Mouse (Mus musculus) forebrain, embryonic 14.5 days (tissue): ENCODE measurements around the gene Ly86. TPM values are rescaled to one million over a fixed set of nuclear protein-coding genes. Genes with fewer than 3 reads are reported as not detected.

ENCODE experiments used
- ATAC-seq: fragments of 200-750 bp; cut with Nextera tagmentation; 2 replicates; pipeline ENCODE4 v1.8.0; 2017; ENCODE audit warnings: mild to moderate bottlenecking, moderate library complexity
- DNase-seq: peaks from one replicate; pipeline ENCODE4 v3.0.0-alpha.2; 2015; ENCODE audit warnings: low spot score
- H3K27ac ChIP-seq: fragments of 300-500 bp; sonication (generic); 2 replicates; pipeline ENCODE4 v1.5.1; 2014; ENCODE audit warnings: low read depth, mild to moderate bottlenecking, control low read depth, low read length, moderate library complexity
- H3K27me3 ChIP-seq: fragments of 300-500 bp; sonication (generic); replicated peaks from 2 replicates; pipeline ENCODE4 v1.6.1; 2014; ENCODE audit warnings: low read length, control low read depth, mixed read lengths; ENCODE audit not compliant: control insufficient read depth, insufficient read depth
- H3K36me3 ChIP-seq: fragments of 300-500 bp; sonication (generic); 2 replicates; pipeline ENCODE4 v1.6.1; 2014; ENCODE audit warnings: low read length, control low read depth; ENCODE audit not compliant: control insufficient read depth, insufficient read depth
- H3K4me1 ChIP-seq: fragments of 300-500 bp; sonication (generic); 2 replicates; pipeline ENCODE4 v1.6.1; 2014; ENCODE audit warnings: antibody characterized with exemption, low read length, control low read depth; ENCODE audit not compliant: control insufficient read depth, insufficient read depth
- H3K4me2 ChIP-seq: fragments of 300-500 bp; sonication (generic); 2 replicates; pipeline ENCODE4 v1.6.1; 2014; ENCODE audit warnings: mild to moderate bottlenecking, control low read depth, low read length
- H3K4me3 ChIP-seq: fragments of 300-500 bp; sonication (generic); 2 replicates; pipeline ENCODE4 v1.5.1; 2014; ENCODE audit warnings: low read depth, low read length, control low read depth
- H3K9ac ChIP-seq: fragments of 300-500 bp; sonication (generic); 2 replicates; pipeline ENCODE4 v1.6.1; 2014; ENCODE audit warnings: mild to moderate bottlenecking, low read length, control low read depth, moderate library complexity
- H3K9me3 ChIP-seq: fragments of 300-500 bp; sonication (generic); replicated peaks from 2 replicates; pipeline ENCODE4 v1.6.1; 2016; ENCODE audit warnings: low read length, control low read depth, mixed read lengths; ENCODE audit not compliant: control insufficient read depth
- WGBS: fragments of 180-500 bp; shearing (Covaris S2); extraction: QIAGEN DNeasy Blood & Tissue Kit; methylation state at CpG from one replicate; pipeline ENCODE4 v1.1.7; 2014; 5-methylcytosine and 5-hydroxymethylcytosine counted together
- polyA plus RNA-seq: library from polyadenylated mRNA; unstranded; fragments of >200 nt; fragmentation: Nextera tagmentation; extraction: Ambion mirVana; gene quantifications from 2 replicates; pipeline ENCODE4 v1.2.1, GENCODE M21; 2014

The Ly86 gene
- polyA plus RNA-seq, 1 experiment from 2014 or later, result 11.2 TPM

GRCm38 (mm10) chr13:37312222-37312928, 32.6 kb upstream of the Ly86 start:
- Histone ChIP-seq H3K36me3 (no peaks in the 10 kb centered on the region), H3K4me2 (peak overlapping the region; percentile 60), H3K9ac (peak overlapping the region; percentile 65), H3K27ac (peak overlapping the region; percentile 92), H3K27me3 (no peaks in the 10 kb centered on the region), H3K9me3 (no peaks in the 10 kb centered on the region), H3K4me3 (peak overlapping the region; percentile 29), H3K4me1 (peaks cover 18% of the 10 kb centered on the region)
- DNase-seq (peak; percentile 98), ATAC-seq (peak; percentile 96)
- WGBS, result 1% methylated on average over 25 of the region's 25 CpGs

DNA sequence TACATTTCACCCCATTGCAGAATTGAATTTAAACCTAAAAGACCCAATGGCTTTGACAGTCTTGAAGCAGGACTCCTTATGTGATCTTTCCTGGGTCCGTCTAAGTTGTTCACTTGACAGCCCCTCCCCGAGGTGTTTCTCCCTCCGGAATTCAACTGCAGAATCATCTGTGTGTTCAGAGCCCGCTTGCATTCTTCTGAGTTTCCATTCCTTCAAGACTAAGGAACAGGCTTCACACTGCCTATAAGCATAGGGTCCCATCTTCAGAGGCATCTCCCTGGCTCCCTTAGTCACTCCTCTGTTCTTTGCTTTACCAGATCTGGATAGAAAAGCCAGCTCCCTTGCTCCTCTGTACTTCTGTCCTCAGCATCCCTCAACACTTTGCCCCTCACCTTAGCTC, 32.1 kb upstream of the Ly86 start:
- Histone ChIP-seq H3K27me3 (no peaks in the 10 kb centered on the region), H3K36me3 (no peaks in the 10 kb centered on the region), H3K4me3 (no peak overlapping the region), H3K4me2 (peak overlapping the region; percentile 60), H3K4me1 (peaks cover 18% of the 10 kb centered on the region), H3K9ac (0 out of 2 replicates have a peak overlapping the region, but pooled peaks have one; percentile 14), H3K9me3 (no peaks in the 10 kb centered on the region), H3K27ac (no peak overlapping the region)
- ATAC-seq (peak; percentile 1; the same call in 1 of the 2 replicates), DNase-seq (no peak)
- WGBS, result 16% methylated on average over 4 of the region's 4 CpGs

- DNase-seq, result peak; percentile 42
- no peaks in the 10 kb centered on the region for H3K4me1 ChIP-seq
- no peak overlapping the region for H3K27ac ChIP-seq
- 92% methylated on average over 3 of the region's 3 CpGs for WGBS
- H3K27me3 ChIP-seq, result no peaks in the 10 kb centered on the region
- no peak overlapping the region for H3K4me3 ChIP-seq
- H3K4me2 ChIP-seq, result no peak overlapping the region
- no peaks in the 10 kb centered on the region for H3K36me3 ChIP-seq
- H3K9me3 ChIP-seq, result no peaks in the 10 kb centered on the region
- no peak overlapping the region for H3K9ac ChIP-seq
- 0 out of 2 replicates have a peak, but pooled peaks have one; percentile 32 for ATAC-seq
Observed at GRCm38 (mm10) chr13:37325504-37325903, 19.5 kb upstream of the Ly86 start.

- Histone ChIP-seq H3K4me3 (no peak overlapping the region), H3K9me3 (no peaks in the 10 kb centered on the region), H3K27me3 (no peaks in the 10 kb centered on the region), H3K4me1 (no peaks in the 10 kb centered on the region), H3K36me3 (no peaks in the 10 kb centered on the region), H3K4me2 (no peak overlapping the region), H3K9ac (no peak overlapping the region), H3K27ac (no peak overlapping the region)
- 66% methylated on average over 8 of the region's 8 CpGs for WGBS
- DNase-seq, result no peak
- ATAC-seq, result no peak
Observed at GRCm38 (mm10) chr13:37329747-37330146, 15.3 kb upstream of the Ly86 start.

DNA sequence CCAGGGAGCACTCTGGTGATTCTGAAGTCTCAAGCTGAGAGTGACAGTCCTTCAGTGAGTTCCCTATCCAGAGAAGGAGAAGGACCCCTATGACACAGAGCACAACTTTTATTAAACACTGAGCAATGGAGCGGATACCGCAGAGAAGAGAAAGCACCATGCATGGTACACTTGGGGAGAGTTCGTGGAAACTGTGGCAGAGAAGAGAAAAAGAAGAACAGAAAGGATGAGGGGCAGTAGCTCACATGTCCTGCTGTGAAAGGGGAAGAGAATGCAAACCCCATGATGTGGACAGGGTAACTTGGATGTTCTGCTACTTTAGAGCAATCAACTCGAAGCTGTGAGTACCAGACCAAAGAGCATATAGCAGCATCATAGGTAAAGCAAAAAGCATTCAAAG, 14.0 kb upstream of the Ly86 start:
- H3K9me3 ChIP-seq, result no peaks in the 10 kb centered on the region
- H3K36me3 ChIP-seq, result no peaks in the 10 kb centered on the region
- no peak overlapping the region for H3K9ac ChIP-seq
- DNase-seq, result no peak
- WGBS, result 77% methylated on average over 4 of the region's 4 CpGs
- no peak overlapping the region for H3K27ac ChIP-seq
- H3K4me1 ChIP-seq, result no peaks in the 10 kb centered on the region
- no peak overlapping the region for H3K4me2 ChIP-seq
- no peaks in the 10 kb centered on the region for H3K27me3 ChIP-seq
- no peak for ATAC-seq
- no peak overlapping the region for H3K4me3 ChIP-seq

DNA sequence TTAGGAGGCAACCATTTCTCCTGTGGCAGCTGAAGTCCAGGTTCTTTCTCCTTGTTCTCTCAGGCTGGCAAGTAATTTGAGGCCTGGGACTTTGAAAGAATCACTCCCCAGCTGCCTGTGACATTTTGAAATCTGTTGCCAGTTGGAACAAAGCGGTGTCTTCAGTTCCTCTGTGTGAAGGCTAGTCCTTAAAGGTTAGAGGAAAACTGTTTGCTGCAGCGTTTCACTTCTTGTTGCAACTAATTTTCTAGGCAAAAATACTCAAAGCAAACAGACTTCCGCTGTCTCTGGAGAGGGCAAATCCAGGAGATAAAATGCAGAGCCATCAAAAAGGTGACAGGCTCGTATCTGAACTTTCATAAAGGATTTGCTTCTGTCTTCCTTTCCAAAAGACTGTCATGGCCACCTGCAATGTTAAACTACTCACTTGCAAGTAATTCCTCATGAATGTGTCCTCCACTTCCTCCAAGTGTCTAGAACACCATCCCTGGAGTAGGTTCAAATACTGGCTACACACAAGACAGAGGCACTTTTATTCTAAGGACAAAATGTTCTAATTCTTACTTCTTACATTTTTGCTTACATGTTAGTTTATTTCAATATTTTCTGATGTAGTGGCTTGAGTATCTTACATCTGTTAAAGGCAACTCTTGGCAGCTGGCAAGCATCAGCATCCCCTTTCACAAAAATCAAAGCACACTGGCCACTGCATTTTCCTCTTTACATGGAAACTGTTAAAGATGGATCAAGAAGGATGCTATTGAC, 12.0 kb upstream of the Ly86 start:
- no peaks in the 10 kb centered on the region for H3K36me3 ChIP-seq
- no peaks in the 10 kb centered on the region for H3K4me1 ChIP-seq
- H3K4me3 ChIP-seq, result no peak overlapping the region
- no peak overlapping the region for H3K4me2 ChIP-seq
- DNase-seq, result no peak
- H3K9me3 ChIP-seq, result no peaks in the 10 kb centered on the region
- 82% methylated on average over 4 of the region's 4 CpGs for WGBS
- no peak overlapping the region for H3K27ac ChIP-seq
- H3K27me3 ChIP-seq, result no peaks in the 10 kb centered on the region
- no peak for ATAC-seq
- H3K9ac ChIP-seq, result no peak overlapping the region

DNA sequence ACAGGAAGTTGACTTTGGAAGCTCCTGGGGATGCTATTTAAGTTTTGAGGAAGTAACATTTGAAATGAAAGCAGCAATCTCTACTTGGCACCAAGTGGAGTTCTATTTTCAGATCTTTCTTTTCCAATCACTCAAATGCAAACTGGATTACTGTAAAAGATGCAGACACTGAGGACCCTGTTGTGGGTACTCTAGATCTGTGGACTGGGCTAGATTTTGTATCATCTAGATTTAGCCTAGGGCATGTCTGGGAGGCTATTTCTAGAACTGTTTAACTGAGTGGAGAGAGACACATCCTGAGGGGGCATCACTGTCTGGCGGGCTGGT, 11.5 kb upstream of the Ly86 start:
- WGBS, result 92% methylated on average over 1 of the region's 1 CpGs

GRCm38 (mm10) chr13:37337269-37337668, 7.7 kb upstream of the Ly86 start:
- no peaks in the 10 kb centered on the region for H3K4me1 ChIP-seq
- no peaks in the 10 kb centered on the region for H3K9me3 ChIP-seq
- H3K36me3 ChIP-seq, result no peaks in the 10 kb centered on the region
- ATAC-seq (no peak), DNase-seq (no peak)
- no peak overlapping the region for H3K9ac ChIP-seq
- H3K4me3 ChIP-seq, result no peak overlapping the region
- H3K4me2 ChIP-seq, result no peak overlapping the region
- no peaks in the 10 kb centered on the region for H3K27me3 ChIP-seq
- WGBS, result 86% methylated on average over 4 of the region's 4 CpGs
- no peak overlapping the region for H3K27ac ChIP-seq

More for the DNA sequence above, 11.5 kb upstream of the Ly86 start:
- H3K27me3 ChIP-seq, result no peaks in the 10 kb centered on the region
- no peak overlapping the region for H3K9ac ChIP-seq
- H3K4me2 ChIP-seq, result no peak overlapping the region
- no peak overlapping the region for H3K27ac ChIP-seq
- no peaks in the 10 kb centered on the region for H3K4me1 ChIP-seq
- DNase-seq (no peak), ATAC-seq (no peak)
- H3K36me3 ChIP-seq, result no peaks in the 10 kb centered on the region
- H3K4me3 ChIP-seq, result no peak overlapping the region
- no peaks in the 10 kb centered on the region for H3K9me3 ChIP-seq

GRCm38 (mm10) chr13:37337871-37338270, 7.1 kb upstream of the Ly86 start:
- Histone ChIP-seq H3K4me3 (no peak overlapping the region), H3K9ac (no peak overlapping the region), H3K4me1 (no peaks in the 10 kb centered on the region), H3K27ac (no peak overlapping the region), H3K4me2 (no peak overlapping the region), H3K27me3 (no peaks in the 10 kb centered on the region), H3K36me3 (no peaks in the 10 kb centered on the region), H3K9me3 (no peaks in the 10 kb centered on the region)
- WGBS, result 88% methylated on average over 7 of the region's 7 CpGs
- no peak for ATAC-seq
- DNase-seq, result no peak
